Mouse (Mus musculus): ENCODE measurements at regions not wholly inside any gene's neighbourhood (a gene's known extent, or its start where the extent isn't known, plus 50 kb on each side); places are given as distances from the start of the nearest gene placed in this dataset.

GRCm38 (mm10) chr3:132033078-132033713 lies 51.9 kb upstream of the Dkk2 start:
- 58% methylated on average over 5 of the region's 5 CpGs for WGBS
- Histone ChIP-seq H3K27me3 (ENCODE audit: control insufficient read depth, insufficient read depth, low read length) (no peaks in the 10 kb centered on the region), H3K4me1 (replicated peaks; ENCODE audit: control insufficient read depth, insufficient read depth, low read length) (no peaks in the 10 kb centered on the region), H3K9ac (ENCODE audit: low read depth, low read length) (no peak overlapping the region), H3K9me3 (ENCODE audit: control insufficient read depth, low read length) (no peaks in the 10 kb centered on the region), H3K4me2 (replicated peaks; ENCODE audit: low read depth, low read length) (no peak overlapping the region), H3K36me3 (ENCODE audit: control insufficient read depth, insufficient read depth, low read length) (no peaks in the 10 kb centered on the region), H3K27ac (ENCODE audit: low read depth, low read length) (no peak overlapping the region), H3K4me3 (ENCODE audit: low read depth, low read length) (no peak overlapping the region)
- ATAC-seq (ENCODE audit: low FRiP score), result no peak
- no peak for DNase-seq (ENCODE audit: low spot score)

GRCm38 (mm10) chr3:132035176-132035575 lies 49.9 kb upstream of the Dkk2 start:
- Histone ChIP-seq H3K27ac (ENCODE audit: low read depth, low read length) (no peak overlapping the region), H3K9ac (ENCODE audit: low read depth, low read length) (no peak overlapping the region), H3K36me3 (ENCODE audit: control insufficient read depth, insufficient read depth, low read length) (no peaks in the 10 kb centered on the region), H3K4me3 (ENCODE audit: low read depth, low read length) (no peak overlapping the region), H3K9me3 (ENCODE audit: control insufficient read depth, low read length) (no peaks in the 10 kb centered on the region), H3K27me3 (ENCODE audit: control insufficient read depth, insufficient read depth, low read length) (no peaks in the 10 kb centered on the region), H3K4me1 (replicated peaks; ENCODE audit: control insufficient read depth, insufficient read depth, low read length) (no peaks in the 10 kb centered on the region), H3K4me2 (replicated peaks; ENCODE audit: low read depth, low read length) (no peak overlapping the region)
- WGBS, result 81% methylated on average over 2 of the region's 2 CpGs
- DNase-seq (ENCODE audit: low spot score), result no peak
- no peak for ATAC-seq (ENCODE audit: low FRiP score)

All from hindbrain, embryonic 11.5 days (tissue).